Mouse (Mus musculus) ES-E14 (cell line): ENCODE measurements at regions not wholly inside any gene's neighbourhood (a gene's known extent, or its start where the extent isn't known, plus 50 kb on each side); places are given as distances from the start of the nearest gene placed in this dataset.

Source experiments
- DNase-seq: peaks from one replicate; pipeline ENCODE4 v3.0.0-alpha.2; 2013; ENCODE audit warnings: low read depth, low spot score
- H3K27ac ChIP-seq: 2 replicates; pipeline ENCODE4 v1.5.1; 2012; ENCODE audit warnings: low read depth, mild to moderate bottlenecking, low read length, moderate library complexity, mixed read lengths; ENCODE audit not compliant: poor library complexity, insufficient read depth, severe bottlenecking
- H3K36me3 ChIP-seq: 2 replicates; pipeline ENCODE4 v1.6.1; 2012; ENCODE audit warnings: mild to moderate bottlenecking, low read length, moderate library complexity, mixed read lengths; ENCODE audit not compliant: control insufficient read depth, poor library complexity, insufficient read depth, severe bottlenecking
- H3K4me1 ChIP-seq, 2 experiments: fragments of 150-350 bp in 1 of 2; sonication (generic) in 1 of 2; 2 replicates each; pipeline ENCODE4 v1.6.1; 2012; ENCODE audit warnings: low read length in 2 of 2, mild to moderate bottlenecking in 1 of 2, mixed read lengths in 1 of 2; ENCODE audit not compliant: control insufficient read depth in 2 of 2, insufficient read depth in 2 of 2, poor library complexity in 1 of 2
- H3K4me3 ChIP-seq, 2 experiments: fragments of 150-350 bp in 1 of 2; sonication (generic) in 1 of 2; 2 replicates each; pipeline ENCODE4 v1.5.1; 2012; ENCODE audit warnings: low read length in 2 of 2, low read depth in 1 of 2, mild to moderate bottlenecking in 1 of 2, mixed read lengths in 1 of 2; ENCODE audit not compliant: insufficient read depth in 1 of 2, poor library complexity in 1 of 2, severe bottlenecking in 1 of 2
- H3K9ac ChIP-seq: 2 replicates; pipeline ENCODE4 v1.6.1; 2012; ENCODE audit warnings: low read depth, mild to moderate bottlenecking, low read length, mixed read lengths; ENCODE audit not compliant: poor library complexity, insufficient read depth, severe bottlenecking
- H3K9me3 ChIP-seq: fragments of 150-350 bp; sonication (generic); 2 replicates; pipeline ENCODE4 v1.6.1; 2012; ENCODE audit warnings: low read depth, mild to moderate bottlenecking, low read length; ENCODE audit not compliant: control insufficient read depth, insufficient read depth
- CHD2 ChIP-seq: IDR thresholded peaks from 2 replicates; pipeline ENCODE4 v1.6.1; 2014; ENCODE audit warnings: mild to moderate bottlenecking, low read depth, low read length, inconsistent platforms
- HCFC1 ChIP-seq: IDR thresholded peaks from 2 replicates; pipeline ENCODE4 v1.6.1; 2012; ENCODE audit warnings: low read length, inconsistent platforms, borderline replicate concordance; ENCODE audit not compliant: insufficient read depth
- MAFK ChIP-seq: IDR thresholded peaks from 2 replicates; pipeline ENCODE4 v1.6.1; 2014; ENCODE audit warnings: mild to moderate bottlenecking, low read depth, low read length, inconsistent platforms; ENCODE audit not compliant: insufficient read depth
- ZC3H11A ChIP-seq: IDR thresholded peaks from 2 replicates; pipeline ENCODE4 v1.6.1; 2012; ENCODE audit warnings: low read depth, mild to moderate bottlenecking, inconsistent platforms, low read length, borderline replicate concordance
- ZNF384 ChIP-seq: IDR thresholded peaks from 2 replicates; pipeline ENCODE4 v1.6.1; 2012; ENCODE audit warnings: low read depth, low read length, inconsistent platforms
- in situ Hi-C, 2 experiments: fragments of 600-800 bp; cut with MboI; formaldehyde crosslinking; loops; one replicate each; pipeline ENCODE4 v1.15.1; 2025; ENCODE audit warnings: low sequenced_read_pairs in 2 of 2, inconsistent platforms in 1 of 2; ENCODE audit not compliant: unreplicated experiment in 2 of 2

GRCm38 (mm10) chr3:140510835-140511234 lies 701.3 kb downstream of the Pdha2 start:
- no peak for DNase-seq
- in situ Hi-C loops = no loop called here
- H3K4me1 ChIP-seq = no peaks in the 10 kb centered on the region
- no peak for TF ChIP-seq ZNF384
- TF ChIP-seq CHD2 = no peak
- TF ChIP-seq ZC3H11A = no peak
- no peak for TF ChIP-seq HCFC1
- TF ChIP-seq MAFK = no peak
- H3K36me3 ChIP-seq = no peaks in the 10 kb centered on the region
- no peak overlapping the region for H3K9ac ChIP-seq
- no peaks in the 10 kb centered on the region for H3K9me3 ChIP-seq
- no peak overlapping the region for H3K4me3 ChIP-seq
- no peak overlapping the region for H3K27ac ChIP-seq

GRCm38 (mm10) chr3:140510094-140510493 lies 702.1 kb downstream of the Pdha2 start:
- in situ Hi-C loops = no loop called here
- Histone ChIP-seq H3K4me1 (no peaks in the 10 kb centered on the region), H3K9me3 (no peaks in the 10 kb centered on the region), H3K4me3 (no peak overlapping the region), H3K36me3 (no peaks in the 10 kb centered on the region), H3K9ac (no peak overlapping the region), H3K27ac (no peak overlapping the region)
- DNase-seq = no peak
- TF ChIP-seq HCFC1 (no peak), ZC3H11A (no peak), MAFK (no peak)

- Histone ChIP-seq H3K27ac (no peak overlapping the region), H3K36me3 (no peaks in the 10 kb centered on the region), H3K9me3 (no peaks in the 10 kb centered on the region), H3K9ac (no peak overlapping the region), H3K4me3 (no peak overlapping the region), H3K4me1 (no peaks in the 10 kb centered on the region)
- no peak for DNase-seq
- TF ChIP-seq ZNF384 (no peak), ZC3H11A (no peak), MAFK (no peak), HCFC1 (no peak), CHD2 (no peak)
- in situ Hi-C loops = no loop called here
Measured at GRCm38 (mm10) chr3:140494134-140494533, 718.0 kb downstream of the Pdha2 start.

GRCm38 (mm10) chr3:140477670-140478208 lies 734.4 kb downstream of the Pdha2 start:
- H3K27ac ChIP-seq = no peak overlapping the region
- no peaks in the 10 kb centered on the region for H3K4me1 ChIP-seq
- in situ Hi-C loops = no loop called here
- H3K4me3 ChIP-seq = no peak overlapping the region
- DNase-seq = no peak
- H3K36me3 ChIP-seq = no peaks in the 10 kb centered on the region
- H3K9me3 ChIP-seq = peaks cover 4% of the 10 kb centered on the region
- TF ChIP-seq ZC3H11A (no peak), MAFK (no peak), ZNF384 (no peak), HCFC1 (no peak), CHD2 (no peak)
- no peak overlapping the region for H3K9ac ChIP-seq

- Histone ChIP-seq H3K9ac (no peak overlapping the region), H3K27ac (no peak overlapping the region), H3K36me3 (no peaks in the 10 kb centered on the region), H3K4me3 (no peak overlapping the region), H3K4me1 (no peaks in the 10 kb centered on the region), H3K9me3 (peaks cover 2% of the 10 kb centered on the region)
- no peak for DNase-seq
- in situ Hi-C loops = no loop called here
- TF ChIP-seq ZC3H11A = no peak
- no peak for TF ChIP-seq CHD2
- no peak for TF ChIP-seq ZNF384
- no peak for TF ChIP-seq HCFC1
- no peak for TF ChIP-seq MAFK
Measured at GRCm38 (mm10) chr3:140476534-140476933, 735.6 kb downstream of the Pdha2 start.
